Mouse (Mus musculus) cortical plate, adult 2 months (tissue): Measurements from ENCODE around the gene Lhx3.

Experiments
- CTCF ChIP-seq: fragments of 200-500 bp; IDR thresholded peaks from 2 replicates; pipeline ENCODE4 v1.5.1; 2011; ENCODE audit warnings: mild to moderate bottlenecking, control low read depth, low read length; ENCODE audit not compliant: insufficient read depth; ENCODE audit errors: extremely low read depth
- POLR2A ChIP-seq: fragments of 200-500 bp; IDR thresholded peaks from 2 replicates; pipeline ENCODE4 v1.6.1; 2011; ENCODE audit warnings: mild to moderate bottlenecking, low read length, control low read depth; ENCODE audit not compliant: insufficient read depth; ENCODE audit errors: extremely low read depth

DNA sequence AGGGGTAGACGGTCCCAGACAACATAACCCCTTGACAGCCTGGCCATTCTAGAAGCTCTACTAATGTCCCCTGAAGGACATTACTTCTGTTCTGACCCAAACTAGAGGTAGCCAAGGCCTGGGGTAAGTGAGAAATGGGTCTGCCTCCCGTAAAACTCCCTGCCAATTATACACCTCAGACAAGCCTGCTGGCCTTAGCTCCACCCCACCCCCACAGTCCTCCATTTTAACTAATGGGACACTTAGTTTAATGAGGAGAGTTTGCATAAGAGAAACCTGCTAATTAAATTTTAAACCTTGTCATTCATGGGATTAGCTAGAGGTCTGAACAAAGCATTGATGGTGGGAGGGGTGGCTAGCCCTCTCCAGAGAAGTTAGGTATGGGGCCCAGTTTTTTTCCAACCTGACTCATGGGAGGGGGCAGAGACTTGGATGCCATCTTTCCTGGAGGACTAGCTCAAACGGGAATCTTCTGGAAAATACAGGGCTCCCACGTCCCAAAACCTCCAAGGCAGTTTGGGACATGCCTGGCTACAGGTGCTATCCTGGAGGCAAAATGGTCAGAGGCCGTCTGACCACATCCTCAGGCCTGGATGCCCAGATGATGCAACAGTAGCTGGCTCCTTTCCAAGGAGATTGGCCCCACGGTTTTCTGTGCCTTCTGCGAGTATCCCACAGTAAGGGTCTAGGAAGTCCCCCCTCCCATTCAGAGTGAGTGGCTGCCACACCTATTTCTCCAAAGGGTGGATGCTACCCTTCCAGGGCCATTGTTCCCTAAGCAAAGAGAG, 13.3 kb downstream of the Lhx3 start:
- no peak for TF ChIP-seq POLR2A
- no peak for TF ChIP-seq CTCF
